Mouse (Mus musculus): ENCODE measurements around the gene Slc2a6. TPM values are rescaled to one million over a fixed set of nuclear protein-coding genes. Genes with fewer than 3 reads are reported as not detected.

Slc2a6 gene
- polyA plus RNA-seq, 1 experiment from 2014 or later: 0.59 TPM

DNA sequence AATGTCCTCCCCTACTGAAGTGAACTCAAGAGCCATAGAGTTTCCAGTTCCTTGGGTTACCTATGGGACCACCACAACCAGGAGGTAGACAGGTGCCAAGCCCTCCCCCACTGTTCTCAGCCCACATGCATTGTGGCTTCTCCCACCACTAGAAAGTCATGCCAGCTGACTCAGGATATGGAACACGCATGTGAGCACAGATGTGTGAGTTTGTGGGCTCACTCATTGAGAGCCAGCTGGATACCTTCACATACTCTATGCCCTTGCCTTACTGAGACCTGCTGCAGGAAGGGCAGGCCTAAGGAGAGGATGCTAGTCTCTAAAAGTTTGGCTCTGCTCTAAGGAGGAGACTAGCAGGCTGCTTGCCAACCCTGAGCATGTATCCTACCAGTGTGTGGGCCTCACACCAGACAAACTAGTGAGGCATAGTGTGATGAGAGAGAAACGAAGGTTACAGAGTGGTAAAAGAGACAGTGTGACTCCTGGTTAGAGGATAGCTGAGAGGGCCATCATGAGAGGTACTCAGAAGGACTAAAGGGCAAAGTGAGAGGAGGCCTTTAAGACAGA is 42.5 kb upstream of the Slc2a6 start:
- TF ChIP-seq CTCF (IDR thresholded peaks at IDR 0.05; ENCODE audit: low read depth): no peak
- Histone ChIP-seq H3K36me3 (ENCODE audit: control insufficient read depth, insufficient read depth) (no peaks in the 10 kb centered on the region), H3K9me3 (ENCODE audit: control insufficient read depth) (no peaks in the 10 kb centered on the region), H3K27ac (ENCODE audit: low read depth, low read length) (no peak overlapping the region), H3K9ac (ENCODE audit: low read depth, low read length) (no peak overlapping the region), H3K4me1 (replicated peaks; ENCODE audit: control insufficient read depth, insufficient read depth, low read length) (no peaks in the 10 kb centered on the region), H3K4me2 (replicated peaks; ENCODE audit: low read depth) (no peak overlapping the region), H3K4me3 (ENCODE audit: low read depth, low read length) (no peak overlapping the region), H3K27me3 (replicated peaks; ENCODE audit: control insufficient read depth, insufficient read depth, low read length) (no peaks in the 10 kb centered on the region)
- no peak for ATAC-seq
- WGBS: 90% methylated on average over 2 of the region's 2 CpGs

DNA sequence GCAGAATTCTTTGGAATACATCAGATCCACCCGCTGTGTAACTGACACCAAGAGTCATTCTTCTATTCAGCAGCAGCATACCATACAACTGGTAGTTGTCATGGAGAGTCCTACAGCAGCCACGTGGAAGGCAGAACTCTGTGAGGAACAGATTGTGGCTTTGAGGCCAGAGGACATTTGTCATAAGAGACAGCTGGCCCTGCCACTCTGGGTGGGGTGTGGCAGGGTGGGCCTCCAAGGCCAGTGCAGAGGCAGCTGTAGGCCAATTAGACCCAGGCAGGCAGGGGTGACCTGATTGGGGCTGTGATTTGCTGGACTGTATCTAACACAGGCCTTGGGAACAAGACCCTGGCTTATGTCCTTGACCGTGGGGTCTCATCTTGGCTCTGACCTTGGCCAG is 41.8 kb upstream of the Slc2a6 start:
- no peaks in the 10 kb centered on the region for H3K27me3 ChIP-seq (replicated peaks; ENCODE audit: control insufficient read depth, insufficient read depth, low read length)
- no peak overlapping the region for H3K9ac ChIP-seq (ENCODE audit: low read depth, low read length)
- H3K9me3 ChIP-seq (ENCODE audit: control insufficient read depth): no peaks in the 10 kb centered on the region
- H3K36me3 ChIP-seq (ENCODE audit: control insufficient read depth, insufficient read depth): no peaks in the 10 kb centered on the region
- 52% methylated on average over 3 of the region's 3 CpGs for WGBS
- no peak overlapping the region for H3K4me3 ChIP-seq (ENCODE audit: low read depth, low read length)
- TF ChIP-seq CTCF (IDR thresholded peaks at IDR 0.05; ENCODE audit: low read depth): no peak
- H3K4me2 ChIP-seq (replicated peaks; ENCODE audit: low read depth): no peak overlapping the region
- no peak overlapping the region for H3K27ac ChIP-seq (ENCODE audit: low read depth, low read length)
- no peaks in the 10 kb centered on the region for H3K4me1 ChIP-seq (replicated peaks; ENCODE audit: control insufficient read depth, insufficient read depth, low read length)
- no peak for ATAC-seq

DNA sequence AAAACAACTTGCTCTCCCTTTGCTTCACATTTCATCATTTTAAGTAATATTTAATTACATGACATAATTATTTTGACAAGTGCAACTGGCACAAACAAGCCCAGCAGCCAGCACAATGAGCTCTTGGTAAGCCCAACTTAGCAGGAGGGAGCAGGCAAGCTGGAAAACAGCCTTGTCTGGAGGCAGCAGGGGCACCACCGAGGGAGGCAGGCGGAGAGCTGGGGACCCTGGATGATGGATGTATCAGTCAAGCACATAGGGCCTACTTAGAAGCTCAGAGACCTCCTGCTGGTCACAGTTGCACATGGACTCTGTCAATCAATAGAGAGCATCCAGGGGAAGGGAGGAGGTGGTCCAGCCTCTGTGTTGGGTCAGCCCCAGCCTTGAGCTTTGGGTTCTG is 40.2 kb upstream of the Slc2a6 start:
- no peak overlapping the region for H3K4me2 ChIP-seq (replicated peaks; ENCODE audit: low read depth)
- no peak overlapping the region for H3K27ac ChIP-seq (ENCODE audit: low read depth, low read length)
- H3K4me1 ChIP-seq (replicated peaks; ENCODE audit: control insufficient read depth, insufficient read depth, low read length): no peaks in the 10 kb centered on the region
- ATAC-seq: no peak
- H3K9ac ChIP-seq (ENCODE audit: low read depth, low read length): no peak overlapping the region
- H3K9me3 ChIP-seq (ENCODE audit: control insufficient read depth): no peaks in the 10 kb centered on the region
- H3K4me3 ChIP-seq (ENCODE audit: low read depth, low read length): no peak overlapping the region
- 59% methylated on average over 2 of the region's 2 CpGs for WGBS
- no peak for TF ChIP-seq CTCF (IDR thresholded peaks at IDR 0.05; ENCODE audit: low read depth)
- H3K36me3 ChIP-seq (ENCODE audit: control insufficient read depth, insufficient read depth): no peaks in the 10 kb centered on the region
- no peaks in the 10 kb centered on the region for H3K27me3 ChIP-seq (replicated peaks; ENCODE audit: control insufficient read depth, insufficient read depth, low read length)

DNA sequence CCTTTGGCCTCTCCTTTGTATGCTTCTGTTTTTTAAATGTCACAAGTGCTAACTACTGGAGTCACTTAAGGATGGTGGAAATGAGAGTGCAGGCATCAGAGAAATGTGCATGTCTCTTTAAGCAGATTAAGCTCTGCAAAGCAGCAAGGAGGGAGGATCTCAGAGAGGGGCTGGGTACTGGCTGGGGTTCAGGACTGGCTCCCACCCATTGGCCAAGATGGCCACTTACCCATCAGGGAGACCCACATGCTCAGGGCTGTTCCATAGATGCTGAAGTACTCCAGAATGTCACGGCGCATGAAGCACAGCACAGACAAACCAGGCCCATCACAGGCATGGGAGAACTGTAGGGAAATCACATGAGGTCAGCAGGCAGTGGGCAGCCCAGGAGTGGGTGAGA is 39.3 kb upstream of the Slc2a6 start:
- Histone ChIP-seq H3K27me3 (replicated peaks; ENCODE audit: control insufficient read depth, insufficient read depth, low read length) (no peaks in the 10 kb centered on the region), H3K36me3 (ENCODE audit: control insufficient read depth, insufficient read depth) (no peaks in the 10 kb centered on the region), H3K27ac (ENCODE audit: low read depth, low read length) (no peak overlapping the region), H3K9ac (ENCODE audit: low read depth, low read length) (no peak overlapping the region), H3K4me1 (replicated peaks; ENCODE audit: control insufficient read depth, insufficient read depth, low read length) (no peaks in the 10 kb centered on the region), H3K9me3 (ENCODE audit: control insufficient read depth) (no peaks in the 10 kb centered on the region), H3K4me3 (ENCODE audit: low read depth, low read length) (no peak overlapping the region), H3K4me2 (replicated peaks; ENCODE audit: low read depth) (no peak overlapping the region)
- no peak for TF ChIP-seq CTCF (IDR thresholded peaks at IDR 0.05; ENCODE audit: low read depth)
- 77% methylated on average over 2 of the region's 2 CpGs for WGBS
- ATAC-seq: no peak

DNA sequence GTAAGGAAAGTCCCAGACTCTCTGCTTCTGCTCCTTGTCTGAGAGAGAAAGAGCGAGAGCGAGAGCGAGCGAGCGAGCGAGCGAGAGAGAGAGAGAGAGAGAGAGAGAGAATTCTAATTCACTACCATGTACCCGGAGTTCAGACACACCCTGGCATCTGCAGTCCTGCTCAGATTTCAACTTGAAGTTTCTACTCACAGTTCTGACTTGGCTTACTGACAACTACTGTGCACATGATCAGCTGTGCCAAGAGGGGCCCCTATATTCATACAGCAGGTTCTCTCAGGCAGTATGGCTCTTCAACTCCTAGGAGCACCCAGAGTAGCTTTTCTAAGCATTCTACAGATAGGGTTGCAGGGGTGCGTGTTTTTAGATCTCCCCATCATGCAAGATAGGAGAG is 31.4 kb upstream of the Slc2a6 start:
- H3K4me2 ChIP-seq (replicated peaks; ENCODE audit: low read depth): no peak overlapping the region
- no peak for TF ChIP-seq CTCF (IDR thresholded peaks at IDR 0.05; ENCODE audit: low read depth)
- WGBS: 68% methylated on average over 9 of the region's 9 CpGs
- no peak for ATAC-seq
- H3K27me3 ChIP-seq (replicated peaks; ENCODE audit: control insufficient read depth, insufficient read depth, low read length): no peaks in the 10 kb centered on the region
- H3K4me3 ChIP-seq (ENCODE audit: low read depth, low read length): no peak overlapping the region
- no peak overlapping the region for H3K27ac ChIP-seq (ENCODE audit: low read depth, low read length)
- H3K4me1 ChIP-seq (replicated peaks; ENCODE audit: control insufficient read depth, insufficient read depth, low read length): no peaks in the 10 kb centered on the region; the same call in 1 of the 2 replicates
- no peaks in the 10 kb centered on the region for H3K9me3 ChIP-seq (ENCODE audit: control insufficient read depth)
- H3K9ac ChIP-seq (ENCODE audit: low read depth, low read length): no peak overlapping the region
- no peaks in the 10 kb centered on the region for H3K36me3 ChIP-seq (ENCODE audit: control insufficient read depth, insufficient read depth)

DNA sequence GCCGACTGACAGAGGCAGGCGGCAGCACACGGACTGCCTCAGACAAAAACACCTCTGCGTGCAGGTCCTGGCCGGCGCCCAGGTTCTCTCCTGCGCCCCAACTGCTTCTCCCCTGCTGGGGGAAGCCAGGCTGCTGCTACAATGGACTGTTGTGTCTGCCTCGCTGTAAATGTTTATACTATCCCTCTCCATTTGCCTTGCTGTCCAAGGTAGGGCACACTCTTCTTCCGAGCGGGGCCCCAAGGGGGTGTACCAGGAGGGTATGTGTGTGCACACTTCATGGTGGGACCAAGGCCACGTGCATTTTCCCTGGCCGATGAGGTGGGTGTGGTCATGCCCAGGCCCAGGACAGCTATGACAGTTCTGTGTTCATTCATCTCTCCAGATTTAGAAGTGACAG is 31.0 kb upstream of the Slc2a6 start:
- Histone ChIP-seq H3K4me2 (replicated peaks; ENCODE audit: low read depth) (no peak overlapping the region; the same call in 1 of the 2 replicates), H3K9me3 (ENCODE audit: control insufficient read depth) (no peaks in the 10 kb centered on the region)
- ATAC-seq: no peak

DNA sequence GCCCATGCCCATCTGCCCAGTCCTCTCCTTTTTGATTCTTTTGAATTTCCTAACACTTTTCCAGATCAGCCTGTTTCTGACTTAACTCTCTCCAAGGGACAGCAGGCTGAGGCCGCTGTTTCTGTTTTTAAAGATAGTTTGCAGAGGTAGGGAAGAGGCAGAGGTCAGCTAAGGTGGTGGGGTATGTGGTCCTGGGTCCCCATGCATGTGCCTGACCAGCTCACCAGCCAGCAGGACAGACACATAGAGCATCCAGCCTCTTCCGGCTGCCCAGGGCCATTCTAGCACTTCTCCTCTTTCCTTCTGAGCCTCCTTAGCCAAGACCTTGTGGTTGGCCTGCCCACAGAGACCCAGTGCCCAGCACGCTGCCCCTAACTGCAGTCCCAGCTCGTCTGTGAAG is 30.5 kb upstream of the Slc2a6 start:
- H3K27ac ChIP-seq (ENCODE audit: low read depth, low read length): no peak overlapping the region
- H3K27me3 ChIP-seq (replicated peaks; ENCODE audit: control insufficient read depth, insufficient read depth, low read length): no peaks in the 10 kb centered on the region
- H3K9me3 ChIP-seq (ENCODE audit: control insufficient read depth): no peaks in the 10 kb centered on the region
- WGBS: 30% methylated on average over 4 of the region's 4 CpGs
- no peaks in the 10 kb centered on the region; the same call in 1 of the 2 replicates for H3K4me1 ChIP-seq (replicated peaks; ENCODE audit: control insufficient read depth, insufficient read depth, low read length)
- H3K36me3 ChIP-seq (ENCODE audit: control insufficient read depth, insufficient read depth): no peaks in the 10 kb centered on the region
- no peak overlapping the region; the same call in 1 of the 2 replicates for H3K4me2 ChIP-seq (replicated peaks; ENCODE audit: low read depth)
- H3K4me3 ChIP-seq (ENCODE audit: low read depth, low read length): no peak overlapping the region
- TF ChIP-seq CTCF (IDR thresholded peaks at IDR 0.05; ENCODE audit: low read depth): no peak
- H3K9ac ChIP-seq (ENCODE audit: low read depth, low read length): no peak overlapping the region
- ATAC-seq: no peak

More for the DNA sequence above, 31.0 kb upstream of the Slc2a6 start:
- H3K27ac ChIP-seq (ENCODE audit: low read depth, low read length): no peak overlapping the region
- no peak for TF ChIP-seq CTCF (IDR thresholded peaks at IDR 0.05; ENCODE audit: low read depth)
- H3K4me3 ChIP-seq (ENCODE audit: low read depth, low read length): no peak overlapping the region
- no peaks in the 10 kb centered on the region for H3K36me3 ChIP-seq (ENCODE audit: control insufficient read depth, insufficient read depth)
- H3K27me3 ChIP-seq (replicated peaks; ENCODE audit: control insufficient read depth, insufficient read depth, low read length): no peaks in the 10 kb centered on the region
- 17% methylated on average over 12 of the region's 12 CpGs for WGBS
- no peak overlapping the region for H3K9ac ChIP-seq (ENCODE audit: low read depth, low read length)
- H3K4me1 ChIP-seq (replicated peaks; ENCODE audit: control insufficient read depth, insufficient read depth, low read length): no peaks in the 10 kb centered on the region; the same call in 1 of the 2 replicates
